Mouse (Mus musculus) limb, embryonic 15.5 days (tissue): Measurements from ENCODE around the gene Gsc2. TPM values are rescaled to one million over a fixed set of nuclear protein-coding genes. Genes with fewer than 3 reads are reported as not detected.
"Not testable (repeated sequence)": the region's sequence is repeated elsewhere in the genome, so short reads cannot be mapped to it uniquely, and the experiment has no call there.

Experiments used
- ATAC-seq: fragments of 200-750 bp; cut with Nextera tagmentation; 2 replicates; pipeline ENCODE4 v1.8.0; 2017; ENCODE audit warnings: low read depth, moderate TSS enrichment; ENCODE audit not compliant: insufficient number of reproducible peaks, low FRiP score, low TSS enrichment
- H3K27ac ChIP-seq: fragments of 300-500 bp; sonication (generic); 2 replicates; pipeline ENCODE4 v1.5.1; 2015; ENCODE audit warnings: moderate library complexity, mild to moderate bottlenecking, inconsistent platforms
- H3K27me3 ChIP-seq: fragments of 300-500 bp; sonication (generic); 2 replicates; pipeline ENCODE4 v1.6.1; 2015; ENCODE audit warnings: inconsistent platforms
- H3K36me3 ChIP-seq: fragments of 300-500 bp; sonication (generic); 2 replicates; pipeline ENCODE4 v1.6.1; 2015; ENCODE audit warnings: inconsistent platforms
- H3K4me1 ChIP-seq: fragments of 300-500 bp; sonication (generic); 2 replicates; pipeline ENCODE4 v1.6.1; 2015; ENCODE audit warnings: inconsistent platforms
- H3K4me2 ChIP-seq: fragments of 300-500 bp; sonication (generic); 2 replicates; pipeline ENCODE4 v1.6.1; 2015; ENCODE audit warnings: mild to moderate bottlenecking, inconsistent platforms
- H3K4me3 ChIP-seq: fragments of 300-500 bp; sonication (generic); 2 replicates; pipeline ENCODE4 v1.5.1; 2015; ENCODE audit warnings: mild to moderate bottlenecking, inconsistent platforms
- H3K9ac ChIP-seq: fragments of 300-500 bp; sonication (generic); 2 replicates; pipeline ENCODE4 v1.6.1; 2015; ENCODE audit warnings: inconsistent platforms
- H3K9me3 ChIP-seq: fragments of 300-500 bp; sonication (generic); 2 replicates; pipeline ENCODE4 v1.6.1; 2016; ENCODE audit warnings: inconsistent platforms
- WGBS: fragments of 180-500 bp; shearing (Covaris S2); methylation state at CpG from one replicate; pipeline ENCODE4 v1.1.7; 2015; 5-methylcytosine and 5-hydroxymethylcytosine counted together
- polyA plus RNA-seq: library from polyadenylated mRNA; unstranded; fragments of >200 nt; fragmentation: Nextera tagmentation; extraction: Ambion mirVana; gene quantifications from 2 replicates; pipeline ENCODE4 v1.2.1, GENCODE M21; 2015

Gsc2 gene
- not detected in 2 replicates for polyA plus RNA-seq

GRCm38 (mm10) chr16:17914307-17915249 is at the start of gene Gsc2:
TSS of gene Gsc2 (minus strand) at chr16:17915059.
- H3K9ac ChIP-seq = peak within 1 kb of the TSS; percentile 26; the same call in 1 of the 2 replicates

GRCm38 (mm10) chr16:17962091-17962490 is 47.2 kb upstream of the Gsc2 start:
- 69% methylated on average over 7 of the region's 7 CpGs for WGBS
- H3K9me3 ChIP-seq = no peaks in the 10 kb centered on the region
- no peak overlapping the region for H3K4me3 ChIP-seq
- no peaks in the 10 kb centered on the region for H3K4me1 ChIP-seq
- no peak overlapping the region for H3K4me2 ChIP-seq
- no peaks in the 10 kb centered on the region for H3K27me3 ChIP-seq
- H3K36me3 ChIP-seq = no peaks in the 10 kb centered on the region
- no peak for ATAC-seq
- no peak overlapping the region for H3K27ac ChIP-seq
- no peak overlapping the region for H3K9ac ChIP-seq

More at GRCm38 (mm10) chr16:17914307-17915249, at the start of gene Gsc2:
- Histone ChIP-seq H3K9me3 (no peaks in the 10 kb centered on the region), H3K27ac (no peak within 1 kb of the TSS), H3K4me1 (peaks cover 22% of the 10 kb centered on the region), H3K4me3 (peak within 1 kb of the TSS; percentile 38), H3K36me3 (no peaks in the 10 kb centered on the region), H3K27me3 (peaks cover 74% of the 10 kb centered on the region), H3K4me2 (peak within 1 kb of the TSS; percentile 71)
- under 1% methylated on average over 102 of the region's 106 CpGs for WGBS
- no peak for ATAC-seq

- H3K36me3 ChIP-seq, H3K27me3 ChIP-seq, H3K9me3 ChIP-seq, H3K27ac ChIP-seq, H3K4me3 ChIP-seq, H3K9ac ChIP-seq, H3K4me1 ChIP-seq, H3K4me2 ChIP-seq, ATAC-seq: not testable (repeated sequence)
- WGBS = 95% methylated on average over 17 of the region's 17 CpGs
Observed at GRCm38 (mm10) chr16:17956052-17956638, 41.3 kb upstream of the Gsc2 start.

- no peak overlapping the region for H3K4me3 ChIP-seq
- no peak overlapping the region for H3K27ac ChIP-seq
- no peaks in the 10 kb centered on the region for H3K9me3 ChIP-seq
- H3K27me3 ChIP-seq = no peaks in the 10 kb centered on the region
- H3K36me3 ChIP-seq = no peaks in the 10 kb centered on the region
- WGBS = 79% methylated on average over 4 of the region's 4 CpGs
- no peak overlapping the region for H3K9ac ChIP-seq
- no peak for ATAC-seq
- no peak overlapping the region for H3K4me2 ChIP-seq
- no peaks in the 10 kb centered on the region for H3K4me1 ChIP-seq
Observed at GRCm38 (mm10) chr16:17951618-17952017, 36.8 kb upstream of the Gsc2 start.

- Histone ChIP-seq H3K36me3 (no peaks in the 10 kb centered on the region), H3K27me3 (no peaks in the 10 kb centered on the region), H3K27ac (no peak overlapping the region), H3K4me2 (no peak overlapping the region), H3K4me3 (no peak overlapping the region), H3K9me3 (no peaks in the 10 kb centered on the region), H3K9ac (no peak overlapping the region), H3K4me1 (no peaks in the 10 kb centered on the region)
- no peak for ATAC-seq
- WGBS = 65% methylated on average over 4 of the region's 4 CpGs
Observed at GRCm38 (mm10) chr16:17950068-17950467, 35.2 kb upstream of the Gsc2 start.

- Histone ChIP-seq H3K4me1 (no peaks in the 10 kb centered on the region), H3K36me3 (no peaks in the 10 kb centered on the region), H3K9ac (no peak overlapping the region), H3K4me2 (no peak overlapping the region), H3K4me3 (no peak overlapping the region), H3K9me3 (no peaks in the 10 kb centered on the region), H3K27ac (no peak overlapping the region), H3K27me3 (no peaks in the 10 kb centered on the region)
- no peak for ATAC-seq
- WGBS = 25% methylated on average over 2 of the region's 2 CpGs
Observed at GRCm38 (mm10) chr16:17949421-17949877, 34.6 kb upstream of the Gsc2 start.

DNA sequence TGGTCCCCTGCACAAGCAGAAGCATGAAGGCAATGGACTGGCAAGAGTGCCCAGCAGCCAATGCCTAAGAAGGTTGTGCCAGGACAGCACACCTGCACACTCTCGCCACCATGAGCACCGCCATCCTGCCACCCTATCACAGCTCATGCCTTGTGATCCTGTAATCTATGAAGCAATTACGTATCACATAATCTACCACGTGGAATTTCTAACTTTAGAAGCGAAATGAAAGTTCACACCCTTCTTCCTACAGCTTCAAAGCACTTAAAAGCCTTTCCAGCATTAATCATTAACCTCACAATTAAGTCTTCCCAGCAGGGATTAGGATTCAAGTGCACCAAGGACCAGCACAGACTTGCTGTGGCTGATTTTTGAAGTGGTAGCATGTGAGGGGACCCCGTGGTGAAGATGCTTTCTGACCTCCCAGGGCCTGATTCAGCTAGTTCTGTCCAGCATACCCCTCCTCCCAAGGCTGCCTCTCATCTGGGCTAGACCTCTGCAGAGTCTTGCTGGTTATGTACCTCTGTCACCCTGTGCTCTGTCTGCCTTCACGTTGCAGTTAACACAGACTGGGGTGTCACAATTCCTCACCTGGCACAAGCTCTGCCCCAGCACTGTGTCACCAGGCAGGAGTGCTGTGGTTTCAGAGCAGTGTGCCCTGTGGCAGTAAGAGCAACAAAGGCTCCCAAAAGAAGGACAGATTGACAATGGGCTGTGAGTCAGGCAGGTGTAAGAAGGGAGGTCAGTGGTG is 30.4 kb upstream of the Gsc2 start:
- Histone ChIP-seq H3K4me2 (no peak overlapping the region), H3K9me3 (no peaks in the 10 kb centered on the region), H3K9ac (no peak overlapping the region), H3K36me3 (no peaks in the 10 kb centered on the region), H3K4me3 (no peak overlapping the region), H3K27me3 (no peaks in the 10 kb centered on the region; the same call in 1 of the 2 replicates), H3K4me1 (no peaks in the 10 kb centered on the region), H3K27ac (no peak overlapping the region)
- WGBS = 62% methylated on average over 7 of the region's 7 CpGs
- ATAC-seq = no peak

DNA sequence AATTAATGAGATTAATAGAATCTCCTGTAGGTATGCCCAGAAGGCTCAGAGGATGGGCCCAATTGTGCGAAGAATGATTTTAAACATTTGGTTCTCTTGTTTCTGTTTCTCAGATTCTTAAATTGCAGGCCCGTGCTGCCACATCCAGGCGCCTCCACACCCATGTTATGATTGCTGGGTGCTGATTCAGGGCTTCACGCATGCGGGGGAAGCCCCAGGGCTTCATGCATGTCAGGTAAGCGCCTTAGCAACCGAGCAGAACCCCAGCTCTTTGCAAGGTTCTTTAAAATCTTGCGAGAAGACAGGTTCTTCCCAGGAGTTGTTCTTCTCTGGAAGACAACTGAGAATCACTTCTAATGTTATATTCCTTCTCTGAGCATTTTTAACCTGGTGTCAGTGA is 28.6 kb upstream of the Gsc2 start:
- H3K4me1 ChIP-seq = no peaks in the 10 kb centered on the region
- no peak overlapping the region for H3K27ac ChIP-seq
- no peaks in the 10 kb centered on the region; the same call in 1 of the 2 replicates for H3K27me3 ChIP-seq
- H3K9me3 ChIP-seq = no peaks in the 10 kb centered on the region
- WGBS = 62% methylated on average over 8 of the region's 8 CpGs
- no peak overlapping the region for H3K4me3 ChIP-seq
- no peaks in the 10 kb centered on the region for H3K36me3 ChIP-seq
- H3K4me2 ChIP-seq = no peak overlapping the region
- no peak for ATAC-seq
- no peak overlapping the region for H3K9ac ChIP-seq

DNA sequence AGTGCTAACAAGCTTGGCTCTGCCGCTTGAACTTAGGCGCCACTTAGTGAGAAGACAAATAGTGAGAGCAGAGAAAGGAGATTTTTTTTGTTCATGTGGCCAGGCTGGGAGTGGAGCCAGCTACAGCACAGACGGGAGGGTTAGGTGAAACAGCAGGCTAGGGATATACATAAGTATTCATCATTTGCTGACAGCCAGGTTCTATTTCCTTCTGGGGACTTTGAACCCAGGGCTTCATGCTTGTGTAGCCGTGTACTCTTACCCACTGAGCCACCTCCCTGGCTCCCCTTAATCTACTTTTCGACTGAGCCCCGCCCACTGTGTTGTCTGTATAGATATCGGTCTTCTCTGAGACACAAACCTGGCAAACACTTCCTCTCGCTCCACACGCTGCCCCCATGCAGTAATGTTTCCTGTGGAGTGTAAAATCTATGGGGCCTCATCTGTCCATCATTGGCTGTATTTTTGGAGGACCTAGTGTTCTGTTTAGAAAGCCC is 24.4 kb upstream of the Gsc2 start:
- Histone ChIP-seq H3K27ac (no peak overlapping the region), H3K27me3 (peaks cover 13% of the 10 kb centered on the region), H3K9ac (no peak overlapping the region), H3K4me1 (no peaks in the 10 kb centered on the region), H3K36me3 (no peaks in the 10 kb centered on the region), H3K4me2 (no peak overlapping the region), H3K9me3 (no peaks in the 10 kb centered on the region), H3K4me3 (no peak overlapping the region)
- WGBS = 58% methylated on average over 9 of the region's 9 CpGs
- no peak for ATAC-seq

DNA sequence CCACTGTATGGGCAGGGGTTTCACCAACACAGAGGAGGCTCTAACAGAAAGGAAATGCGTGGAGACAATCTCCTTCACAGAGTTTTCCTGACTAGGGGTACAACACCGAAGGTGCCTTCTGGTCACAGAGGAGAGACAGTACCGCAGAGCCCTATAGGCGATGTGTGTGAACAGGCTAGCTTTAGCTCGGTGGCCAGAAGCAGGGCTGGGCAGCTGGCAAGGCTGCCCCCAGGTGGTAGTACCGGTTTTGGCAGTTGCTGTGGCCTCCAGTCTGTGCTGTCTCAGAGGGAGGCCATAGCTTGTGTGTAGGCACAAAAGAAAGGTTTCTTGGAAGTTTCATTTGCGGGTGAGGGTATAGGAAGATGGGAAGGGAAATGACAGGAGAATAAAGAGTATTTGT is 24.0 kb upstream of the Gsc2 start:
- 12% methylated on average over 7 of the region's 7 CpGs for WGBS
- H3K4me2 ChIP-seq = no peak overlapping the region
- H3K4me1 ChIP-seq = no peaks in the 10 kb centered on the region
- no peak overlapping the region for H3K9ac ChIP-seq
- H3K27ac ChIP-seq = no peak overlapping the region
- no peak for ATAC-seq
- H3K9me3 ChIP-seq = no peaks in the 10 kb centered on the region
- H3K4me3 ChIP-seq = no peak overlapping the region
- H3K36me3 ChIP-seq = no peaks in the 10 kb centered on the region
- H3K27me3 ChIP-seq = peaks cover 13% of the 10 kb centered on the region

- WGBS = 75% methylated on average over 7 of the region's 7 CpGs
- ATAC-seq = no peak
- Histone ChIP-seq H3K4me3 (no peak overlapping the region), H3K9ac (no peak overlapping the region), H3K4me1 (no peaks in the 10 kb centered on the region), H3K4me2 (no peak overlapping the region), H3K27ac (no peak overlapping the region), H3K9me3 (no peaks in the 10 kb centered on the region), H3K36me3 (no peaks in the 10 kb centered on the region), H3K27me3 (peaks cover 13% of the 10 kb centered on the region)
Observed at GRCm38 (mm10) chr16:17938187-17938586, 23.3 kb upstream of the Gsc2 start.
